Comparison of ENCODE assay signal across 8 mouse cellular contexts in the genomic region with DNA sequence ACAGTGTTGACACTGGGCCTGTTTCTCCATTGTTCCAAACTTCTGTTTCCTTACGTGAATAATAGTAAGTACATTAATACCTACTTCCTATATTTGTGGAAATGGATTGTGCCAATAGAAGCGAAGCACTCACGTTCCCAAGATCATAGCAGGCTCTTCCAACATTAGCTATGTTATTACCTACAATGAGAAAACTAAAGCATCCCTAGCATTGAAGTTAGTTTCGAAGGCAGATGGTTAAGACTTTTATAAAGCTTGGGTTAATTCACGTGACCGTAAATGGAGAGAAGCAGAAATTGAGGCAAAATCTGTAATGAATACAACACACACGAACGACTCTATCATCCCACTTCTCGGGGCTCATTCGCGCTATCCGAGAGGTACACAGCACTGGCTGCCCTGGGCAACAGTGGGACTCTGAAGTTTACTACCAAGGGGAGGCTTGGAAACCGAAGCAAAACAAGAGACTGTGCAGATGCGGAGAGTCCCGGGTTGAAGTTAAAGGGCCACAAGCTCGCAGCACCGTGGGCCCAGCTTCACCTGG. TPM values are rescaled to one million over a fixed set of nuclear protein-coding genes. Genes with fewer than 3 reads are reported as not detected.
DNase-seq lines count a peak whose midpoint lies in the region; ATAC-seq and TF ChIP-seq lines count a peak whose summit lies in the region.

No protein-coding gene starts in this region.

- no peaks in the 10 kb centered on the region for H3K27me3 ChIP-seq in kidney, adult 2 months (replicated peaks; ENCODE audit: control insufficient read depth, insufficient read depth, low read length)

- no peak for TF ChIP-seq POLR2A in kidney, adult 2 months (IDR thresholded peaks at IDR 0.05; ENCODE audit: low read depth, low read length)

- peak; percentile 7 for DNase-seq in kidney, adult 2 months
- DNase-seq in kidney, adult 11 months: no peak
- DNase-seq in brain, embryonic 18.5 days (ENCODE audit: low read depth, low spot score): peak; percentile 12
- peak; percentile 44 for DNase-seq in lung, postnatal 36 days
- DNase-seq in frontal cortex, postnatal 36 days (ENCODE audit: low spot score in 2 of 2): no peak
- no peak for DNase-seq in cerebellum, adult 8-10 months
- DNase-seq in cerebellum, adult 11 months: no peak

- H3K36me3 ChIP-seq in kidney, adult 2 months (ENCODE audit: control insufficient read depth, insufficient read depth, low read length): no peaks in the 10 kb centered on the region

- TF ChIP-seq CTCF in kidney, adult 2 months (conservative IDR thresholded peaks at IDR 0.05; ENCODE audit: insufficient read depth, insufficient read length, low read depth, low read length): no peak

- ATAC-seq in hematopoietic stem cell, adult 5-6 weeks (replicated peaks in 1 of 2; ENCODE audit: insufficient read depth in 1 of 2, low FRiP score in 2 of 2, low TSS enrichment in 1 of 2, low read depth in 1 of 2, poor library complexity in 2 of 2, severe bottlenecking in 2 of 2): peak; percentile 33 to 65

- H3K27ac ChIP-seq in kidney, adult 2 months (ENCODE audit: insufficient read depth, low read depth, low read length): peak overlapping the region; percentile 86

- WGBS in kidney, adult 2 months: 1% methylated on average over 17 of the region's 17 CpGs

- no peaks in the 10 kb centered on the region; the same call in 1 of the 2 replicates for H3K4me1 ChIP-seq in kidney, adult 2 months (ENCODE audit: control insufficient read depth, insufficient read depth, low read length)

- peak overlapping the region; percentile 97 for H3K4me3 ChIP-seq in kidney, adult 2 months (ENCODE audit: insufficient read depth, low read depth, low read length)

RNA-seq across cellular contexts. Expression of a gene that starts 0.7 kb away (rescaled TPM):
- polyA plus RNA-seq in kidney, adult 2 months (2012; rRNA removed): 20.5 and 37.5 TPM in 2 replicates
- total RNA-seq in hematopoietic stem cell, adult 5-6 weeks (2017): 98.8 and 141 TPM in 2 replicates

Comparison
In these comparisons a context has a peak if more than half of its experiments do, and no peak if none do; other contexts are left out.
1. DNase-seq: peak in kidney, adult 2 months (single experiment), brain, embryonic 18.5 days (single experiment) and lung, postnatal 36 days (single experiment); none in kidney, adult 11 months (single experiment), frontal cortex, postnatal 36 days (0 of 2), cerebellum, adult 8-10 months (single experiment) and cerebellum, adult 11 months (single experiment).